Mouse (Mus musculus) neural tube, embryonic 11.5 days (tissue): ENCODE results near the gene Sorl1. TPM values are rescaled to one million over a fixed set of nuclear protein-coding genes. Genes with fewer than 3 reads are reported as not detected.
"Not testable (repeated sequence)": the region's sequence is repeated elsewhere in the genome, so short reads cannot be mapped to it uniquely, and the experiment has no call there.

ENCODE experiments used
- ATAC-seq: fragments of 200-750 bp; cut with Nextera tagmentation; 2 replicates; pipeline ENCODE4 v1.8.0; 2017; ENCODE audit warnings: moderate number of reproducible peaks, mild to moderate bottlenecking, moderate TSS enrichment, moderate library complexity; ENCODE audit not compliant: insufficient read depth, low FRiP score, low TSS enrichment
- DNase-seq: peaks from one replicate; pipeline ENCODE4 v3.0.0-alpha.2; 2015; ENCODE audit warnings: low spot score
- H3K27ac ChIP-seq: fragments of 300-500 bp; sonication (generic); 2 replicates; pipeline ENCODE4 v1.5.1; 2014; ENCODE audit warnings: low read depth, mild to moderate bottlenecking, low read length
- H3K27me3 ChIP-seq: fragments of 300-500 bp; sonication (generic); 2 replicates; pipeline ENCODE4 v1.6.1; 2014; ENCODE audit warnings: mild to moderate bottlenecking, low read length, mixed read lengths; ENCODE audit not compliant: control insufficient read depth, insufficient read depth
- H3K36me3 ChIP-seq: fragments of 300-500 bp; sonication (generic); 2 replicates; pipeline ENCODE4 v1.6.1; 2014; ENCODE audit warnings: mild to moderate bottlenecking, low read length, moderate library complexity, mixed read lengths; ENCODE audit not compliant: control insufficient read depth, insufficient read depth
- H3K4me1 ChIP-seq: fragments of 300-500 bp; sonication (generic); 2 replicates; pipeline ENCODE4 v1.6.1; 2014; ENCODE audit warnings: low read length, mixed read lengths; ENCODE audit not compliant: control insufficient read depth, insufficient read depth
- H3K4me2 ChIP-seq: fragments of 300-500 bp; sonication (generic); 2 replicates; pipeline ENCODE4 v1.6.1; 2014; ENCODE audit warnings: low read depth, mild to moderate bottlenecking, moderate library complexity
- H3K4me3 ChIP-seq: fragments of 300-500 bp; sonication (generic); 2 replicates; pipeline ENCODE4 v1.5.1; 2014; ENCODE audit warnings: low read depth, low read length
- H3K9ac ChIP-seq: fragments of 300-500 bp; sonication (generic); 2 replicates; pipeline ENCODE4 v1.6.1; 2014; ENCODE audit warnings: mild to moderate bottlenecking, low read length
- H3K9me3 ChIP-seq: fragments of 300-500 bp; sonication (generic); 2 replicates; pipeline ENCODE4 v1.6.1; 2016; ENCODE audit warnings: low read length; ENCODE audit not compliant: control insufficient read depth
- WGBS: fragments of 180-500 bp; shearing (Covaris S2); extraction: QIAGEN DNeasy Blood & Tissue Kit; methylation state at CpG from one replicate; pipeline ENCODE4 v1.1.7; 2014; 5-methylcytosine and 5-hydroxymethylcytosine counted together
- polyA plus RNA-seq: library from polyadenylated mRNA; unstranded; fragments of >200 nt; fragmentation: Nextera tagmentation; extraction: Ambion mirVana; gene quantifications from 2 replicates; pipeline ENCODE4 v1.2.1, GENCODE M21; 2014

Sorl1 gene
- polyA plus RNA-seq, 1 experiment from 2014 or later: 11.6 TPM

- H3K27me3 ChIP-seq, ATAC-seq, H3K4me1 ChIP-seq, H3K4me3 ChIP-seq, H3K36me3 ChIP-seq, H3K4me2 ChIP-seq, H3K27ac ChIP-seq, DNase-seq, H3K9ac ChIP-seq, H3K9me3 ChIP-seq: not testable (repeated sequence)
- 91% methylated on average over 2 of the region's 2 CpGs for WGBS
Observed at GRCm38 (mm10) chr9:42059006-42059405, 65.1 kb downstream of the Sorl1 start.

GRCm38 (mm10) chr9:42056591-42056990 lies 67.5 kb downstream of the Sorl1 start:
- no peak for ATAC-seq

GRCm38 (mm10) chr9:42055378-42055777 lies 68.7 kb downstream of the Sorl1 start:
- DNase-seq (no peak), ATAC-seq (no peak)
- Histone ChIP-seq H3K36me3 (no peaks in the 10 kb centered on the region), H3K4me1 (no peaks in the 10 kb centered on the region), H3K27me3 (no peaks in the 10 kb centered on the region), H3K4me3 (no peak overlapping the region), H3K27ac (no peak overlapping the region), H3K9ac (no peak overlapping the region), H3K4me2 (no peak overlapping the region), H3K9me3 (no peaks in the 10 kb centered on the region)
- 96% methylated on average over 4 of the region's 4 CpGs for WGBS

More at GRCm38 (mm10) chr9:42056591-42056990, 67.5 kb downstream of the Sorl1 start:
- H3K27me3 ChIP-seq: no peaks in the 10 kb centered on the region
- H3K36me3 ChIP-seq: no peaks in the 10 kb centered on the region
- no peak overlapping the region for H3K27ac ChIP-seq
- H3K9ac ChIP-seq: no peak overlapping the region
- WGBS: 90% methylated on average over 5 of the region's 5 CpGs
- H3K4me3 ChIP-seq: no peak overlapping the region
- no peaks in the 10 kb centered on the region for H3K9me3 ChIP-seq
- no peak overlapping the region for H3K4me2 ChIP-seq
- no peak for DNase-seq
- H3K4me1 ChIP-seq: no peaks in the 10 kb centered on the region

- Histone ChIP-seq H3K27ac (no peak overlapping the region), H3K4me3 (no peak overlapping the region), H3K27me3 (no peaks in the 10 kb centered on the region), H3K4me1 (no peaks in the 10 kb centered on the region), H3K9me3 (no peaks in the 10 kb centered on the region), H3K9ac (no peak overlapping the region), H3K36me3 (no peaks in the 10 kb centered on the region), H3K4me2 (no peak overlapping the region)
- ATAC-seq: no peak
- WGBS: 83% methylated on average over 20 of the region's 20 CpGs
- no peak for DNase-seq
Observed at GRCm38 (mm10) chr9:42054339-42055272, 69.5 kb downstream of the Sorl1 start.

GRCm38 (mm10) chr9:42053591-42054190 lies 70.4 kb downstream of the Sorl1 start:
- H3K4me3 ChIP-seq: no peak overlapping the region
- no peak for ATAC-seq

GRCm38 (mm10) chr9:42052713-42053356 lies 71.3 kb downstream of the Sorl1 start:
- no peak for DNase-seq

More at GRCm38 (mm10) chr9:42053591-42054190, 70.4 kb downstream of the Sorl1 start:
- Histone ChIP-seq H3K4me1 (no peaks in the 10 kb centered on the region), H3K36me3 (no peaks in the 10 kb centered on the region), H3K9ac (no peak overlapping the region), H3K4me2 (no peak overlapping the region), H3K27ac (no peak overlapping the region), H3K9me3 (no peaks in the 10 kb centered on the region), H3K27me3 (no peaks in the 10 kb centered on the region)
- WGBS: 77% methylated on average over 12 of the region's 12 CpGs
- DNase-seq: no peak

GRCm38 (mm10) chr9:42048542-42048941 lies 75.6 kb downstream of the Sorl1 start:
- H3K27me3 ChIP-seq: no peaks in the 10 kb centered on the region

More at GRCm38 (mm10) chr9:42052713-42053356, 71.3 kb downstream of the Sorl1 start:
- Histone ChIP-seq H3K9me3 (no peaks in the 10 kb centered on the region), H3K36me3 (no peaks in the 10 kb centered on the region), H3K4me2 (no peak overlapping the region), H3K4me3 (no peak overlapping the region), H3K27ac (no peak overlapping the region), H3K27me3 (no peaks in the 10 kb centered on the region), H3K9ac (no peak overlapping the region), H3K4me1 (no peaks in the 10 kb centered on the region)
- no peak for ATAC-seq
- WGBS: 66% methylated on average over 12 of the region's 12 CpGs

GRCm38 (mm10) chr9:42047786-42048185 lies 76.3 kb downstream of the Sorl1 start:
- H3K9me3 ChIP-seq: no peaks in the 10 kb centered on the region
- no peak overlapping the region for H3K4me2 ChIP-seq
- H3K9ac ChIP-seq: no peak overlapping the region
- H3K4me3 ChIP-seq: no peak overlapping the region
- DNase-seq: no peak
- 64% methylated on average over 5 of the region's 5 CpGs for WGBS
- H3K4me1 ChIP-seq: no peaks in the 10 kb centered on the region
- H3K36me3 ChIP-seq: no peaks in the 10 kb centered on the region
- H3K27ac ChIP-seq: no peak overlapping the region; the same call in 1 of the 2 replicates
- no peak for ATAC-seq
- no peaks in the 10 kb centered on the region for H3K27me3 ChIP-seq

More at GRCm38 (mm10) chr9:42048542-42048941, 75.6 kb downstream of the Sorl1 start:
- Histone ChIP-seq H3K4me3 (no peak overlapping the region), H3K9ac (no peak overlapping the region), H3K36me3 (no peaks in the 10 kb centered on the region), H3K27ac (no peak overlapping the region), H3K9me3 (no peaks in the 10 kb centered on the region), H3K4me1 (no peaks in the 10 kb centered on the region), H3K4me2 (no peak overlapping the region)
- no peak for DNase-seq
- 71% methylated on average over 2 of the region's 2 CpGs for WGBS
- no peak for ATAC-seq
